Mouse (Mus musculus) limb, embryonic 11.5 days (tissue): ENCODE measurements around the gene Mrpl21. TPM values are rescaled to one million over a fixed set of nuclear protein-coding genes. Genes with fewer than 3 reads are reported as not detected.
A peak's percentile ranks its signal among the peaks of the same experiment; 100 is the strongest.

ENCODE experiments used
- ATAC-seq: fragments of 200-750 bp; cut with Nextera tagmentation; 2 replicates; pipeline ENCODE4 v1.8.0; 2017; ENCODE audit warnings: low read depth; ENCODE audit not compliant: insufficient number of reproducible peaks, low FRiP score, low TSS enrichment
- DNase-seq: peaks from one replicate; pipeline ENCODE4 v3.0.0-alpha.2; 2015; ENCODE audit warnings: low spot score
- H3K27ac ChIP-seq: fragments of 300-500 bp; sonication (generic); replicated peaks from 2 replicates; pipeline ENCODE4 v1.5.1; 2014; ENCODE audit warnings: low read depth, mild to moderate bottlenecking, low read length
- H3K27me3 ChIP-seq: fragments of 300-500 bp; sonication (generic); 2 replicates; pipeline ENCODE4 v1.6.1; 2014; ENCODE audit warnings: mild to moderate bottlenecking, low read length, mixed read lengths; ENCODE audit not compliant: control insufficient read depth, insufficient read depth
- H3K36me3 ChIP-seq: fragments of 300-500 bp; sonication (generic); 2 replicates; pipeline ENCODE4 v1.6.1; 2014; ENCODE audit warnings: mild to moderate bottlenecking, low read length, moderate library complexity, mixed read lengths; ENCODE audit not compliant: control insufficient read depth, insufficient read depth
- H3K4me1 ChIP-seq: fragments of 300-500 bp; sonication (generic); 2 replicates; pipeline ENCODE4 v1.6.1; 2014; ENCODE audit warnings: low read length, mixed read lengths; ENCODE audit not compliant: control insufficient read depth, insufficient read depth
- H3K4me2 ChIP-seq: fragments of 300-500 bp; sonication (generic); 2 replicates; pipeline ENCODE4 v1.6.1; 2014; ENCODE audit warnings: low read depth, mild to moderate bottlenecking, moderate library complexity; ENCODE audit not compliant: severe bottlenecking
- H3K4me3 ChIP-seq: fragments of 300-500 bp; sonication (generic); 2 replicates; pipeline ENCODE4 v1.5.1; 2014; ENCODE audit warnings: low read depth, low read length
- H3K9ac ChIP-seq: fragments of 300-500 bp; sonication (generic); 2 replicates; pipeline ENCODE4 v1.6.1; 2014; ENCODE audit warnings: mild to moderate bottlenecking, low read length
- H3K9me3 ChIP-seq: fragments of 300-500 bp; sonication (generic); 2 replicates; pipeline ENCODE4 v1.6.1; 2016; ENCODE audit warnings: low read length; ENCODE audit not compliant: control insufficient read depth
- WGBS: fragments of 180-500 bp; shearing (Covaris S2); extraction: QIAGEN DNeasy Blood & Tissue Kit; methylation state at CpG from one replicate; pipeline ENCODE4 v1.1.7; 2014; 5-methylcytosine and 5-hydroxymethylcytosine counted together
- polyA plus RNA-seq: library from polyadenylated mRNA; unstranded; fragments of >200 nt; fragmentation: Nextera tagmentation; extraction: Ambion mirVana; gene quantifications from 2 replicates; pipeline ENCODE4 v1.2.1, GENCODE M21; 2014

Gene Mrpl21
- polyA plus RNA-seq, 1 experiment from 2014 or later: 155 TPM

DNA sequence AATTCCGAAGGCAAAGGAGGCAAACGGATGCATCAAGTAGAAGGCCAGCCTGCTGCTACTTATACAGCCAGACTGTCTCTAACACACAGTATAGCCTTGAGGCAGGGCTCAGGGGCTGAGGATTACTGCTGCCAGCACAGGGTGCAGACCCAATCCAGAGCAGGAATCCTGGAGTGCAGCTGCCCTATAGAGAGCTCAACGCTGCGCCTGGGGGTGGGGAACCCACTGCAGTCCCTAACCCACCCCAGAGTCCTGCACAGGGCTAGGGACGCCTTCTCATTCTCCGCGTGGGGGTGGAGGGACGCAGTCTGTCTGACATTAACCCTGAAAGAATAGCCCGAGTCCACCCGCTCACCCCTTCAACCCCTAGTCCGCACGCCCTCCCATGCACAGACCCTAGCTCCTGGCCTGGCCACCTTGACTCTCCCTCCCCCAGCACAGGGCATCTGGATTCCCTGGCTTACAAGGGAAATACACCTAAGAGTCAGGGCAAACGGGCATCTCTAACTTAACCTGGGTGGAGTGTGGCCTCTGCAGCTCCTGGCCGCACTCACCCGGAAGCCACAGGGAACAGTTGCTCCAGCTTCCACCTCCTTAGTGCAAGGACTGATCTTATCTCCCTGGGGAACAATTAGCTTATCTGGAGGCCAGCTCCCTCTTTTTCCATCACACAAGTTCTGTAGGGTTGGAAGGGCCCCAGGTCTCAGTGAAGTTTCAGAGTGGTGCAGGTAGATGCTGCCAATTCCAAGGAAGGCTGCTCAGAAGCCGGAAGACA, 24.7 kb downstream of the Mrpl21 start:
- 57% methylated on average over 16 of the region's 16 CpGs for WGBS
- no peaks in the 10 kb centered on the region for H3K4me1 ChIP-seq
- no peaks in the 10 kb centered on the region for H3K27me3 ChIP-seq
- ATAC-seq: no peak
- H3K9me3 ChIP-seq: no peaks in the 10 kb centered on the region
- DNase-seq: no peak
- no peak overlapping the region for H3K9ac ChIP-seq
- H3K36me3 ChIP-seq: no peaks in the 10 kb centered on the region
- H3K4me2 ChIP-seq: no peak overlapping the region
- H3K4me3 ChIP-seq: no peak overlapping the region
- no peak overlapping the region for H3K27ac ChIP-seq

- Histone ChIP-seq H3K4me1 (no peaks in the 10 kb centered on the region), H3K9ac (no peak overlapping the region), H3K9me3 (no peaks in the 10 kb centered on the region), H3K27ac (no peak overlapping the region), H3K4me2 (no peak overlapping the region), H3K4me3 (no peak overlapping the region), H3K27me3 (peaks cover 9% of the 10 kb centered on the region), H3K36me3 (no peaks in the 10 kb centered on the region)
- DNase-seq (no peak), ATAC-seq (no peak)
- WGBS: 96% methylated on average over 2 of the region's 2 CpGs
Measured at GRCm38 (mm10) chr19:3319341-3319740, 36.6 kb downstream of the Mrpl21 start.

DNA sequence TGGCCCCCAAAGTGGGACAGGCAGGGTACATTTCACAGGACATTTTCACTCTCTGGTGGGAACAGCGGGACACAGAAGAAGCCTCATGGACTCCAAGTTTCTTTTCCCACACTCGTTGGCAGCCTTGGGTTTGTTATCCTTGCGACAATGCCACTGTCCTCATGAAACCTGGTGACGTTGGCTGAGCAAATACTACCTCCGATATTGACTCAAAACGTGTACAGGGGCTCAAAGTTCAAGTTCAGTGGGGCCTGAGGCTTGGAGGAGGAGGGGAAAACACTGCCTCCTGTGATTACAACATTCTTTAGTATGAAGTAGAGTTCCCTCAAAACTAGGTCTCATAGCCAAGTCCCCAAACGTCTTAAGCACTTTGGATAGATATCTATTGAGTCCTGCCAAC, 37.4 kb downstream of the Mrpl21 start:
- Histone ChIP-seq H3K4me2 (no peak overlapping the region), H3K4me3 (no peak overlapping the region), H3K27ac (no peak overlapping the region), H3K27me3 (peaks cover 9% of the 10 kb centered on the region), H3K36me3 (no peaks in the 10 kb centered on the region), H3K4me1 (no peaks in the 10 kb centered on the region), H3K9me3 (no peaks in the 10 kb centered on the region), H3K9ac (no peak overlapping the region)
- 79% methylated on average over 7 of the region's 7 CpGs for WGBS
- DNase-seq (no peak), ATAC-seq (no peak)

GRCm38 (mm10) chr19:3320801-3321200, 38.1 kb downstream of the Mrpl21 start:
- ATAC-seq: no peak
- DNase-seq: no peak
- Histone ChIP-seq H3K4me2 (no peak overlapping the region), H3K4me3 (no peak overlapping the region), H3K4me1 (0 out of 2 replicates have a peak, but pooled peaks cover under 1% of the 10 kb centered on the region), H3K9ac (no peak overlapping the region), H3K9me3 (no peaks in the 10 kb centered on the region), H3K27ac (no peak overlapping the region), H3K27me3 (peaks cover 9% of the 10 kb centered on the region), H3K36me3 (no peaks in the 10 kb centered on the region)
- 85% methylated on average over 3 of the region's 3 CpGs for WGBS

DNA sequence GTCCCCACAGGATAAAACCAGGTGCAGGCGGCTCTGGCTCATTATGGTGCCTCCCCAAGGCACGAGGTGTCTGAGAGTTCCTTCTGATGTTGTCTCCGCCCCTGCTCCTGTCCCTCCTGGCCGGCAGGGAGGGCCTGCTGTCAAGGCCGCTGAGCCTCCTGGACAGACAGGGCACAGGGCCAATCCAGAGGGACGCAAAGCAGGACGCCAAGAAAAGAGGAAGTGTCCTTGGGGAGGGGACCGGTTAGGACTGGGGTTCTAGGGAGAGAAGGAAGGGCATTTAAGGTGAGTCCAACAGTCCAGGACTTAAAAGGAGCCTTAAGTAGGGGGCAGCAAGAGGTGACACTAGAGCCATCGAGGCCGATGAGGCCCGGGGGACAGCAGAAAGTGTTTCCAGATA, 38.9 kb downstream of the Mrpl21 start:
- DNase-seq (peak; percentile 34), ATAC-seq (no peak)
- Histone ChIP-seq H3K4me2 (no peak overlapping the region), H3K27ac (no peak overlapping the region), H3K9me3 (no peaks in the 10 kb centered on the region), H3K4me3 (no peak overlapping the region), H3K36me3 (no peaks in the 10 kb centered on the region), H3K9ac (no peak overlapping the region), H3K4me1 (0 out of 2 replicates have a peak, but pooled peaks cover 5% of the 10 kb centered on the region), H3K27me3 (peaks cover 9% of the 10 kb centered on the region)
- 3% methylated on average over 11 of the region's 11 CpGs for WGBS

- Histone ChIP-seq H3K9me3 (no peaks in the 10 kb centered on the region), H3K4me1 (0 out of 2 replicates have a peak, but pooled peaks cover 5% of the 10 kb centered on the region), H3K36me3 (no peaks in the 10 kb centered on the region), H3K27ac (no peak within 1 kb of the TSS), H3K4me2 (peak within 1 kb of the TSS; percentile 83), H3K9ac (peak within 1 kb of the TSS; percentile 51; the same call in 1 of the 2 replicates), H3K4me3 (peak within 1 kb of the TSS; percentile 53), H3K27me3 (peaks cover 9% of the 10 kb centered on the region)
- WGBS: 4% methylated on average over 26 of the region's 26 CpGs
- DNase-seq (peak; percentile 52), ATAC-seq (no peak)
Measured at GRCm38 (mm10) chr19:3322261-3322969, 39.7 kb downstream of the Mrpl21 start, which contains the start of gene Cpt1a. Gene Cpt1a, plus strand, starts transcription at chr19:3322334.

DNA sequence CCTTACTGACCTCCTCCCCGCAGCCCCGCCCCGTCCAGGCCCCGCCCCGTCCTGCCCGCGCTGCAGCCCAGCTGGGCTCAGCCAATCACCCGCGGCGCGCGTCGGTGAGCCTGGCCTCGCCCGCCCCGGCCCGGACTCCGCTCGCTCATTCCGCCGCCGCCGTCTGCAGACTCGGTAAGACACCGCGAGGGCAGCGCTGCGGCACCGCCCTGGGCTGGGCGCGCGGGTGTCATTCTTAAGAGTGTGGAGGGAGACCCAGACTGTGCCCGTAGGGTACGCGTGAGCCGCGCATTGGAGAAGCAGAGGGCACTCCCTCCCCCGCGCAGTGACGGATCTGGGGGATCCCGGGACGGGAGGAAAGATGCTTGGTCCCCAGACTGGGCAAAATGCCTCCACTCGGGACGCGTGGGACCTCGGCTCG, 40.5 kb downstream of the Mrpl21 start:
- ATAC-seq: peak; percentile 80
- peak overlapping the region; percentile 51 for H3K9ac ChIP-seq
- 0 out of 2 replicates have a peak, but pooled peaks cover 5% of the 10 kb centered on the region for H3K4me1 ChIP-seq
- H3K27me3 ChIP-seq: peaks cover 9% of the 10 kb centered on the region
- no peaks in the 10 kb centered on the region for H3K9me3 ChIP-seq
- H3K4me2 ChIP-seq: peak overlapping the region; percentile 83
- DNase-seq: peak; percentile 84
- 2% methylated on average over 47 of the region's 47 CpGs for WGBS
- H3K27ac ChIP-seq: no peak overlapping the region
- H3K36me3 ChIP-seq: no peaks in the 10 kb centered on the region
- peak overlapping the region; percentile 53 for H3K4me3 ChIP-seq

- peak; percentile 31; the same call in 1 of the 2 replicates for ATAC-seq
Measured at GRCm38 (mm10) chr19:3323753-3324270, 41.1 kb downstream of the Mrpl21 start.

More at GRCm38 (mm10) chr19:3323753-3324270, 41.1 kb downstream of the Mrpl21 start:
- Histone ChIP-seq H3K36me3 (no peaks in the 10 kb centered on the region), H3K4me3 (peak overlapping the region; percentile 53), H3K9me3 (no peaks in the 10 kb centered on the region), H3K27ac (no peak overlapping the region), H3K4me1 (0 out of 2 replicates have a peak, but pooled peaks cover 5% of the 10 kb centered on the region), H3K27me3 (peaks cover 9% of the 10 kb centered on the region), H3K9ac (peak overlapping the region; percentile 1; the same call in 1 of the 2 replicates), H3K4me2 (peak overlapping the region; percentile 83)
- DNase-seq: peak; percentile 57
- WGBS: under 1% methylated on average over 34 of the region's 34 CpGs
